Mouse (Mus musculus) embryonic facial prominence, embryonic 11.5 days (tissue): ENCODE data around the gene Tbc1d16. TPM values are rescaled to one million over a fixed set of nuclear protein-coding genes. Genes with fewer than 3 reads are reported as not detected.
A peak's percentile ranks its signal among the peaks of the same experiment; 100 is the strongest.

Experiments
- ATAC-seq: fragments of 200-750 bp; cut with Nextera tagmentation; replicated peaks from 2 replicates; pipeline ENCODE4 v1.8.0; 2017; ENCODE audit warnings: low read depth; ENCODE audit not compliant: insufficient number of reproducible peaks, low FRiP score, low TSS enrichment
- DNase-seq: peaks from one replicate; pipeline ENCODE4 v3.0.0-alpha.2; 2015; ENCODE audit warnings: low spot score
- H3K27ac ChIP-seq: fragments of 300-500 bp; sonication (generic); replicated peaks from 2 replicates; pipeline ENCODE4 v1.5.1; 2014; ENCODE audit warnings: mild to moderate bottlenecking, low read depth, low read length, control low read depth
- H3K27me3 ChIP-seq: fragments of 300-500 bp; sonication (generic); 2 replicates; pipeline ENCODE4 v1.6.1; 2014; ENCODE audit warnings: mild to moderate bottlenecking, low read length, moderate library complexity, mixed read lengths; ENCODE audit not compliant: control insufficient read depth, insufficient read depth
- H3K36me3 ChIP-seq: fragments of 300-500 bp; sonication (generic); replicated peaks from 2 replicates; pipeline ENCODE4 v1.6.1; 2014; ENCODE audit warnings: low read depth, mild to moderate bottlenecking, low read length, moderate library complexity, mixed read lengths; ENCODE audit not compliant: control insufficient read depth, insufficient read depth
- H3K4me1 ChIP-seq: fragments of 300-500 bp; sonication (generic); 2 replicates; pipeline ENCODE4 v1.6.1; 2014; ENCODE audit warnings: low read length, mixed read lengths; ENCODE audit not compliant: control insufficient read depth, insufficient read depth
- H3K4me2 ChIP-seq: fragments of 300-500 bp; sonication (generic); 2 replicates; pipeline ENCODE4 v1.6.1; 2014; ENCODE audit warnings: low read depth, mild to moderate bottlenecking, control low read depth, low read length, moderate library complexity
- H3K4me3 ChIP-seq: fragments of 300-500 bp; sonication (generic); 2 replicates; pipeline ENCODE4 v1.5.1; 2014; ENCODE audit warnings: low read depth, low read length, control low read depth
- H3K9ac ChIP-seq: fragments of 300-500 bp; sonication (generic); replicated peaks from 2 replicates; pipeline ENCODE4 v1.6.1; 2014; ENCODE audit warnings: mild to moderate bottlenecking, control low read depth, low read length
- H3K9me3 ChIP-seq: fragments of 300-500 bp; sonication (generic); replicated peaks from 2 replicates; pipeline ENCODE4 v1.6.1; 2016; ENCODE audit warnings: mild to moderate bottlenecking, low read length, inconsistent platforms, mixed read lengths; ENCODE audit not compliant: control insufficient read depth
- WGBS: fragments of 180-500 bp; shearing (Covaris S2); extraction: QIAGEN DNeasy Blood & Tissue Kit; methylation state at CpG from one replicate; pipeline ENCODE4 v1.1.7; 2014; 5-methylcytosine and 5-hydroxymethylcytosine counted together
- polyA plus RNA-seq: library from polyadenylated mRNA; unstranded; fragments of >200 nt; fragmentation: Nextera tagmentation; extraction: Ambion mirVana; gene quantifications from 2 replicates; pipeline ENCODE4 v1.2.1, GENCODE M21; 2014

Gene Tbc1d16
- polyA plus RNA-seq, 1 experiment from 2014 or later: 9.5 TPM

GRCm38 (mm10) chr11:119192605-119193004 lies 35.7 kb downstream of the Tbc1d16 start:
- Histone ChIP-seq H3K9ac (no peak overlapping the region), H3K27me3 (no peaks in the 10 kb centered on the region), H3K4me1 (no peaks in the 10 kb centered on the region; the same call in 1 of the 2 replicates), H3K4me2 (no peak overlapping the region), H3K4me3 (no peak overlapping the region), H3K36me3 (no peaks in the 10 kb centered on the region), H3K9me3 (no peaks in the 10 kb centered on the region), H3K27ac (no peak overlapping the region)
- DNase-seq: no peak
- no peak for ATAC-seq
- WGBS: 86% methylated on average over 9 of the region's 9 CpGs

- Histone ChIP-seq H3K27ac (no peak overlapping the region), H3K9ac (no peak overlapping the region), H3K9me3 (no peaks in the 10 kb centered on the region), H3K4me3 (no peak overlapping the region), H3K4me2 (no peak overlapping the region), H3K36me3 (no peaks in the 10 kb centered on the region), H3K4me1 (peaks cover 2% of the 10 kb centered on the region; the same call in 1 of the 2 replicates), H3K27me3 (no peaks in the 10 kb centered on the region)
- ATAC-seq: no peak
- 94% methylated on average over 5 of the region's 5 CpGs for WGBS
- DNase-seq: no peak
Observed at GRCm38 (mm10) chr11:119192176-119192575, 36.1 kb downstream of the Tbc1d16 start.

DNA sequence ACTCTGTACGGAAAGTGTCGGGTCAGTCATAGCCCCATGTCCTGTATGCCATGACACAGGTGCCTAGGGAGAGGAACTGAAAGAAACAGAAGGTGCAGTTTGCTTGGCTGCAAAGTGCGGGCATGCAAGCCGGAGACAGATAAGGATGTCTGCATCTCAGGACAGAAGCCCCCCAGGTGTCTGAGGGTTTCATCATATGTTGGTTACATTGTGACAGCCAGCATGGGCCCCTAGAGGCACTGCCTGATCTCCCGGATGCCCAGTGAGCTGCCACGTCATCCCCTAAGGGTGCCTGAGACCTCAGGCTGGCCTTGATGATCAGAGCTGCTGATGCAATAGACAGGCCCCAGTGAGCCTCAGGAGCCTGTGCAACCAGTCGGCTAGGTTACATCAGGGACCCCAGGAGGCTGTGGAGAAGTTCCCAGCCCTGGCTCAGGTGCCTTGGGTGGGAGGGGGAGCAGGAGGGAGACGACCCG lies 36.7 kb downstream of the Tbc1d16 start:
- Histone ChIP-seq H3K27me3 (no peaks in the 10 kb centered on the region), H3K4me2 (no peak overlapping the region), H3K4me3 (no peak overlapping the region), H3K9me3 (no peaks in the 10 kb centered on the region), H3K9ac (no peak overlapping the region), H3K4me1 (peaks cover 4% of the 10 kb centered on the region; the same call in 1 of the 2 replicates), H3K36me3 (no peaks in the 10 kb centered on the region), H3K27ac (no peak overlapping the region)
- no peak for DNase-seq
- ATAC-seq: no peak
- 81% methylated on average over 9 of the region's 9 CpGs for WGBS

DNA sequence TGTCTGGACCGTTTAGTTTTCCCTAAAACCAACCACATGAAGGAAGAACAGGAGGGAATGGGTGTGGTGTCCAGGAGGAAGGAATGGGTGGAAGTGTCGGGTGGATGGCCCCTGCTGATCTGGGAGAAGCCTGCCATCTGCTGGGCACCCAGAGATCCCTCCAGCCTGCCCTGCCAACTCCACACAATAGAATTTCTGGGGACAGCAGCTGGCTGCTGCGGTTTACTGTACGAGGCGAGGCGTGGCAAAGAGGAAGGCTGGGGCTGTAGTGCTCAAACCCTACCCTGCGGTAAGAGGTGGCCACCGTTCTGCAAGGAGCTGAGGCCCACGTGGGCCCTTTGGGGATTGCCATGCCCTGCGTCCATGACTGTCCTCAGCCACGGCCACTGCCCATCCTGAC lies 37.8 kb downstream of the Tbc1d16 start:
- Histone ChIP-seq H3K4me1 (peaks cover 4% of the 10 kb centered on the region; the same call in 1 of the 2 replicates), H3K9me3 (no peaks in the 10 kb centered on the region), H3K27me3 (no peaks in the 10 kb centered on the region), H3K36me3 (no peaks in the 10 kb centered on the region), H3K4me3 (no peak overlapping the region), H3K27ac (no peak overlapping the region), H3K4me2 (no peak overlapping the region), H3K9ac (no peak overlapping the region)
- ATAC-seq (peak; percentile 73), DNase-seq (peak; percentile 75)
- WGBS: 35% methylated on average over 11 of the region's 11 CpGs

DNA sequence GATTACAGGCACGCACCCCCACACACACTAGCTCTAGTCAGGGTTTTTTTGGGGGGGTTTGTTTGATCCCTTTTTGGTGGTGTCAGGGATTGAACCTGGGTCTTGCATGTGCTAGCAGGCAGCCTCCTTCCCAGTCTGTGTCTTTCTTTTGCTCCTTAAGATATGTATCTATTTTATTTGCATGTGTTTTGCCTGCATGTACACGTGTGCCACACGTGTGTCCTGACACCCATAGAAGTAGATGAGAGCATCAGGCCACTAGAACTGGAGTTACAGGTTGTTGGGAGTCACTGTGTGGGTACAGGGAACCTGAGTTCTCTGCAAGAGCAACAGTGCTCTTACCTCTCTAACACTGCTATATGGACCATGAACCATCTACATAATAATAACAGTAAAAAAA lies 39.0 kb downstream of the Tbc1d16 start:
- Histone ChIP-seq H3K36me3 (no peaks in the 10 kb centered on the region), H3K9ac (no peak overlapping the region), H3K9me3 (no peaks in the 10 kb centered on the region), H3K27me3 (no peaks in the 10 kb centered on the region), H3K4me1 (peaks cover 4% of the 10 kb centered on the region; the same call in 1 of the 2 replicates), H3K27ac (no peak overlapping the region), H3K4me3 (no peak overlapping the region), H3K4me2 (no peak overlapping the region)
- ATAC-seq: no peak
- 80% methylated on average over 3 of the region's 3 CpGs for WGBS
- no peak for DNase-seq

- DNase-seq: no peak
- no peaks in the 10 kb centered on the region for H3K27me3 ChIP-seq
- H3K4me1 ChIP-seq: peaks cover 4% of the 10 kb centered on the region; the same call in 1 of the 2 replicates
- no peaks in the 10 kb centered on the region for H3K36me3 ChIP-seq
- H3K27ac ChIP-seq: no peak overlapping the region
- ATAC-seq: no peak
- H3K9me3 ChIP-seq: no peaks in the 10 kb centered on the region
- no peak overlapping the region for H3K4me3 ChIP-seq
- no peak overlapping the region for H3K9ac ChIP-seq
- no peak overlapping the region for H3K4me2 ChIP-seq
- 77% methylated on average over 6 of the region's 6 CpGs for WGBS
Observed at GRCm38 (mm10) chr11:119188389-119188788, 39.9 kb downstream of the Tbc1d16 start.

- DNase-seq (no peak), ATAC-seq (peak; percentile 5; the same call in 1 of the 2 replicates)
- no peak overlapping the region for H3K9ac ChIP-seq
- H3K9me3 ChIP-seq: no peaks in the 10 kb centered on the region
- no peak overlapping the region for H3K4me3 ChIP-seq
- H3K27me3 ChIP-seq: no peaks in the 10 kb centered on the region
- WGBS: 54% methylated on average over 10 of the region's 10 CpGs
- H3K4me2 ChIP-seq: no peak overlapping the region
- H3K4me1 ChIP-seq: peaks cover 4% of the 10 kb centered on the region; the same call in 1 of the 2 replicates
- H3K27ac ChIP-seq: no peak overlapping the region
- no peaks in the 10 kb centered on the region for H3K36me3 ChIP-seq
Observed at GRCm38 (mm10) chr11:119187800-119188197, 40.5 kb downstream of the Tbc1d16 start.

GRCm38 (mm10) chr11:119186989-119187799 lies 41.1 kb downstream of the Tbc1d16 start:
- peak; percentile 85 for DNase-seq
- Histone ChIP-seq H3K4me1 (peaks cover 4% of the 10 kb centered on the region; the same call in 1 of the 2 replicates), H3K4me2 (no peak overlapping the region), H3K4me3 (no peak overlapping the region), H3K27me3 (no peaks in the 10 kb centered on the region), H3K36me3 (no peaks in the 10 kb centered on the region), H3K9ac (no peak overlapping the region), H3K27ac (no peak overlapping the region), H3K9me3 (no peaks in the 10 kb centered on the region)
- 0 out of 2 replicates have a peak, but pooled peaks have one; percentile 16 for ATAC-seq
- WGBS: 43% methylated on average over 25 of the region's 25 CpGs
